Mouse (Mus musculus) lung, embryonic 16.5 days (tissue): ENCODE data around the gene Fam169b. TPM values are rescaled to one million over a fixed set of nuclear protein-coding genes. Genes with fewer than 3 reads are reported as not detected.

Experiments used
- ATAC-seq: fragments of 200-750 bp; cut with Nextera tagmentation; 2 replicates; pipeline ENCODE4 v1.8.0; 2017; ENCODE audit warnings: low read depth, mild to moderate bottlenecking, moderate library complexity
- H3K27ac ChIP-seq: fragments of 300-500 bp; sonication (generic); 2 replicates; pipeline ENCODE4 v1.5.1; 2014; ENCODE audit warnings: mild to moderate bottlenecking, control low read depth, low read length
- H3K27me3 ChIP-seq: fragments of 300-500 bp; sonication (generic); 2 replicates; pipeline ENCODE4 v1.6.1; 2014; ENCODE audit warnings: low read depth, low read length, mixed read lengths; ENCODE audit not compliant: control insufficient read depth, insufficient read depth
- H3K36me3 ChIP-seq: fragments of 300-500 bp; sonication (generic); 2 replicates; pipeline ENCODE4 v1.6.1; 2014; ENCODE audit warnings: low read length; ENCODE audit not compliant: control insufficient read depth, insufficient read depth
- H3K4me1 ChIP-seq: fragments of 300-500 bp; sonication (generic); replicated peaks from 2 replicates; pipeline ENCODE4 v1.6.1; 2014; ENCODE audit warnings: low read length, mixed read lengths; ENCODE audit not compliant: control insufficient read depth, insufficient read depth
- H3K4me2 ChIP-seq: fragments of 300-500 bp; sonication (generic); 2 replicates; pipeline ENCODE4 v1.6.1; 2014; ENCODE audit warnings: low read depth, low read length, control low read depth
- H3K4me3 ChIP-seq: fragments of 300-500 bp; sonication (generic); 2 replicates; pipeline ENCODE4 v1.5.1; 2014; ENCODE audit warnings: mild to moderate bottlenecking, low read length, control low read depth
- H3K9ac ChIP-seq: fragments of 300-500 bp; sonication (generic); 2 replicates; pipeline ENCODE4 v1.6.1; 2014; ENCODE audit warnings: low read length, control low read depth
- H3K9me3 ChIP-seq: fragments of 300-500 bp; sonication (generic); 2 replicates; pipeline ENCODE4 v1.6.1; 2016; ENCODE audit warnings: low read length; ENCODE audit not compliant: control insufficient read depth
- WGBS: fragments of 180-500 bp; shearing (Covaris S2); extraction: QIAGEN DNeasy Blood & Tissue Kit; methylation state at CpG from one replicate; pipeline ENCODE4 v1.1.7; 2014; 5-methylcytosine and 5-hydroxymethylcytosine counted together
- polyA plus RNA-seq: library from polyadenylated mRNA; unstranded; fragments of >200 nt; fragmentation: Nextera tagmentation; extraction: Ambion mirVana; gene quantifications from 2 replicates; pipeline ENCODE4 v1.2.1, GENCODE M21; 2015

The Fam169b gene
- polyA plus RNA-seq, 1 experiment from 2014 or later, result 1.8 TPM

- 47% methylated on average over 5 of the region's 5 CpGs for WGBS
- ATAC-seq, result no peak
- no peak overlapping the region for H3K27ac ChIP-seq
These were observed 70.9 kb downstream of the Fam169b start for GRCm38 (mm10) chr7:68344561-68344960.

GRCm38 (mm10) chr7:68345963-68346362 lies 72.3 kb downstream of the Fam169b start:
- WGBS, result 91% methylated on average over 10 of the region's 10 CpGs
- Histone ChIP-seq H3K4me1 (no peaks in the 10 kb centered on the region), H3K36me3 (no peaks in the 10 kb centered on the region), H3K27ac (no peak overlapping the region), H3K9ac (no peak overlapping the region), H3K27me3 (no peaks in the 10 kb centered on the region), H3K9me3 (no peaks in the 10 kb centered on the region), H3K4me3 (no peak overlapping the region), H3K4me2 (no peak overlapping the region)
- ATAC-seq, result no peak

More at GRCm38 (mm10) chr7:68344561-68344960, 70.9 kb downstream of the Fam169b start:
- H3K4me3 ChIP-seq, result no peak overlapping the region
- no peaks in the 10 kb centered on the region for H3K36me3 ChIP-seq
- no peaks in the 10 kb centered on the region for H3K4me1 ChIP-seq
- no peaks in the 10 kb centered on the region for H3K27me3 ChIP-seq
- no peaks in the 10 kb centered on the region for H3K9me3 ChIP-seq
- no peak overlapping the region for H3K9ac ChIP-seq
- no peak overlapping the region for H3K4me2 ChIP-seq

- Histone ChIP-seq H3K4me1 (0 out of 2 replicates have a peak, but pooled peaks cover 2% of the 10 kb centered on the region), H3K4me2 (no peak overlapping the region), H3K9me3 (no peaks in the 10 kb centered on the region), H3K27me3 (no peaks in the 10 kb centered on the region; the same call in 1 of the 2 replicates), H3K9ac (no peak overlapping the region), H3K4me3 (no peak overlapping the region), H3K27ac (no peak overlapping the region), H3K36me3 (no peaks in the 10 kb centered on the region)
- ATAC-seq, result no peak
- 62% methylated on average over 11 of the region's 11 CpGs for WGBS
These were observed 81.9 kb downstream of the Fam169b start for GRCm38 (mm10) chr7:68355325-68356076.

- ATAC-seq, result no peak
- Histone ChIP-seq H3K27me3 (no peaks in the 10 kb centered on the region; the same call in 1 of the 2 replicates), H3K4me3 (no peak overlapping the region), H3K4me1 (0 out of 2 replicates have a peak, but pooled peaks cover 2% of the 10 kb centered on the region), H3K9me3 (no peaks in the 10 kb centered on the region), H3K4me2 (no peak overlapping the region), H3K27ac (no peak overlapping the region), H3K9ac (no peak overlapping the region), H3K36me3 (no peaks in the 10 kb centered on the region)
- WGBS, result 15% methylated on average over 7 of the region's 7 CpGs
These were observed 83.8 kb downstream of the Fam169b start for GRCm38 (mm10) chr7:68357407-68357806.

GRCm38 (mm10) chr7:68362609-68363008 lies 89.0 kb downstream of the Fam169b start:
- no peak overlapping the region for H3K4me3 ChIP-seq
- no peak overlapping the region for H3K9ac ChIP-seq
- no peaks in the 10 kb centered on the region for H3K27me3 ChIP-seq
- H3K4me1 ChIP-seq, result no peaks in the 10 kb centered on the region
- H3K4me2 ChIP-seq, result no peak overlapping the region
- no peaks in the 10 kb centered on the region for H3K36me3 ChIP-seq
- 40% methylated on average over 7 of the region's 7 CpGs for WGBS
- peak; percentile 57; the same call in 1 of the 2 replicates for ATAC-seq
- H3K9me3 ChIP-seq, result no peaks in the 10 kb centered on the region
- no peak overlapping the region for H3K27ac ChIP-seq

- Histone ChIP-seq H3K27me3 (0 out of 2 replicates have a peak, but pooled peaks cover 3% of the 10 kb centered on the region), H3K4me1 (no peaks in the 10 kb centered on the region; the same call in 1 of the 2 replicates), H3K27ac (no peak overlapping the region), H3K4me3 (no peak overlapping the region), H3K4me2 (no peak overlapping the region), H3K9me3 (no peaks in the 10 kb centered on the region), H3K36me3 (no peaks in the 10 kb centered on the region), H3K9ac (no peak overlapping the region)
- WGBS, result 50% methylated on average over 9 of the region's 9 CpGs
- ATAC-seq, result no peak
These were observed 92.1 kb downstream of the Fam169b start for GRCm38 (mm10) chr7:68365711-68366110.

- Histone ChIP-seq H3K4me1 (no peaks in the 10 kb centered on the region; the same call in 1 of the 2 replicates), H3K4me2 (no peak overlapping the region), H3K27me3 (peaks cover 11% of the 10 kb centered on the region; the same call in 1 of the 2 replicates), H3K36me3 (no peaks in the 10 kb centered on the region), H3K4me3 (no peak overlapping the region), H3K9ac (no peak overlapping the region), H3K9me3 (no peaks in the 10 kb centered on the region), H3K27ac (no peak overlapping the region)
- WGBS, result 80% methylated on average over 12 of the region's 12 CpGs
- ATAC-seq, result no peak
These were observed 95.3 kb downstream of the Fam169b start for GRCm38 (mm10) chr7:68368948-68369347.

GRCm38 (mm10) chr7:68369694-68370093 lies 96.1 kb downstream of the Fam169b start:
- peak; percentile 56 for ATAC-seq
- Histone ChIP-seq H3K4me2 (peak overlapping the region; percentile 48), H3K4me1 (no peaks in the 10 kb centered on the region; the same call in 1 of the 2 replicates), H3K27me3 (peaks cover 11% of the 10 kb centered on the region; the same call in 1 of the 2 replicates), H3K36me3 (no peaks in the 10 kb centered on the region), H3K9ac (no peak overlapping the region), H3K27ac (no peak overlapping the region), H3K4me3 (peak overlapping the region; percentile 36), H3K9me3 (no peaks in the 10 kb centered on the region)
- WGBS, result 5% methylated on average over 12 of the region's 13 CpGs

GRCm38 (mm10) chr7:68374109-68374857 lies 100.6 kb downstream of the Fam169b start:
- peak overlapping the region; percentile 34 for H3K4me3 ChIP-seq
- ATAC-seq, result peak; percentile 46; the same call in 1 of the 2 replicates
- peak overlapping the region; percentile 53 for H3K4me2 ChIP-seq

More at GRCm38 (mm10) chr7:68374109-68374857, 100.6 kb downstream of the Fam169b start:
- Histone ChIP-seq H3K36me3 (no peaks in the 10 kb centered on the region), H3K27ac (no peak overlapping the region), H3K27me3 (peaks cover 11% of the 10 kb centered on the region; the same call in 1 of the 2 replicates), H3K9me3 (no peaks in the 10 kb centered on the region), H3K4me1 (no peaks in the 10 kb centered on the region; the same call in 1 of the 2 replicates), H3K9ac (no peak overlapping the region)
- WGBS, result 17% methylated on average over 16 of the region's 16 CpGs
